21 mouse cellular contexts compared by ENCODE assay signal in genomic region chr16:96085597-96085996, GRCm38 (mm10). TPM values are rescaled to one million over a fixed set of nuclear protein-coding genes. Genes with fewer than 3 reads are reported as not detected.
A peak's percentile ranks its signal among the peaks of the same experiment; 100 is the strongest.
DNase-seq lines count a peak whose midpoint lies in the region; ATAC-seq and TF ChIP-seq lines count a peak whose summit lies in the region.
"Had no signal": no experiment of that assay in that cellular context is flagged by ENCODE, and none has a peak within 500 bp of the region (broad histone marks: within the 10 kb centered on the region; RNA-seq: fewer than 3 reads in every experiment).

No protein-coding gene starts in this region.

- H3K9me3 ChIP-seq in midbrain, embryonic 16.5 days (replicated peaks; ENCODE audit: control insufficient read depth, low read length, poor library complexity, severe bottlenecking): no peaks in the 10 kb centered on the region
- no peaks in the 10 kb centered on the region for H3K9me3 ChIP-seq in midbrain, postnatal 0 days (ENCODE audit: low read length)
- H3K9me3 ChIP-seq in stomach, postnatal 0 days (ENCODE audit: control insufficient read depth, low read length): no peaks in the 10 kb centered on the region
- H3K9me3 ChIP-seq: embryonic facial prominence, embryonic 12.5 days; hindbrain, embryonic 13.5 days; kidney, embryonic 15.5 days; neural tube, embryonic 13.5 days had no signal

- ATAC-seq in midbrain, embryonic 16.5 days: no peak
- ATAC-seq in midbrain, postnatal 0 days (ENCODE audit: low FRiP score): no peak
- no peak for ATAC-seq in stomach, postnatal 0 days (ENCODE audit: low FRiP score, low TSS enrichment)
- ATAC-seq: forebrain, embryonic 16.5 days; intestine, embryonic 16.5 days had no signal

- H3K4me2 ChIP-seq in midbrain, embryonic 16.5 days (ENCODE audit: low read length): no peak overlapping the region
- H3K4me2 ChIP-seq in midbrain, postnatal 0 days (ENCODE audit: low read depth, low read length, poor library complexity, severe bottlenecking): no peak overlapping the region
- H3K4me2 ChIP-seq in stomach, postnatal 0 days (replicated peaks; ENCODE audit: low read depth): no peak overlapping the region
- H3K4me2 ChIP-seq: embryonic facial prominence, embryonic 12.5 days; hindbrain, embryonic 13.5 days; kidney, embryonic 15.5 days; liver, embryonic 11.5 days; lung, embryonic 14.5 days; neural tube, embryonic 13.5 days had no signal

- H3K36me3 ChIP-seq in midbrain, embryonic 16.5 days (ENCODE audit: control insufficient read depth, insufficient read depth, low read length): no peaks in the 10 kb centered on the region
- H3K36me3 ChIP-seq in midbrain, postnatal 0 days (ENCODE audit: insufficient read depth, low read length): no peaks in the 10 kb centered on the region; the same call in 1 of the 2 replicates
- no peaks in the 10 kb centered on the region for H3K36me3 ChIP-seq in stomach, postnatal 0 days (ENCODE audit: control insufficient read depth, insufficient read depth, low read length)
- H3K36me3 ChIP-seq: hindbrain, embryonic 13.5 days had no signal

- no peak for TF ChIP-seq EP300 in stomach, postnatal 0 days (optimal IDR thresholded peaks at IDR 0.05)

- H3K9ac ChIP-seq in midbrain, embryonic 16.5 days (ENCODE audit: low read depth, low read length): 0 out of 2 replicates have a peak overlapping the region, but pooled peaks have one; percentile 21
- H3K9ac ChIP-seq in midbrain, postnatal 0 days (replicated peaks; ENCODE audit: low read length, poor library complexity, severe bottlenecking): no peak overlapping the region
- no peak overlapping the region for H3K9ac ChIP-seq in stomach, postnatal 0 days (ENCODE audit: low read length)
- H3K9ac ChIP-seq: embryonic facial prominence, embryonic 12.5 days; hindbrain, embryonic 13.5 days; kidney, embryonic 15.5 days; lung, embryonic 14.5 days; neural tube, embryonic 13.5 days had no signal

- DNase-seq in midbrain, postnatal 0 days (ENCODE audit: low spot score): no peak
- peak; percentile 5 for DNase-seq in spleen, adult 12 weeks (ENCODE audit: low spot score)
- no peak for DNase-seq in stomach, postnatal 0 days (ENCODE audit: low spot score)
- DNase-seq in thymus, postnatal 4 days: peak; percentile 75
- DNase-seq in testis, postnatal 10 days (ENCODE audit: low spot score): no peak
- no peak for DNase-seq in urinary bladder, adult 2 months (ENCODE audit: low spot score)
- no peak for DNase-seq in ovary, postnatal 14 days (ENCODE audit: low spot score)
- DNase-seq: adrenal gland, adult 8-10 months; heart, adult 11 months; left cerebral cortex, postnatal 4 days; lung, embryonic 14.5 days; midbrain, embryonic 14.5 days; right cerebral cortex, postnatal 4 days had no signal

- H3K27ac ChIP-seq in midbrain, embryonic 16.5 days (ENCODE audit: low read length): no peak overlapping the region
- H3K27ac ChIP-seq in midbrain, postnatal 0 days (ENCODE audit: low read depth, low read length): no peak overlapping the region
- 0 out of 2 replicates have a peak overlapping the region, but pooled peaks have one; percentile 0 for H3K27ac ChIP-seq in stomach, postnatal 0 days (replicated peaks)
- H3K27ac ChIP-seq: embryonic facial prominence, embryonic 12.5 days; hindbrain, embryonic 13.5 days; kidney, embryonic 15.5 days; neural tube, embryonic 13.5 days had no signal

- no peak for TF ChIP-seq CTCF in midbrain, postnatal 0 days (IDR thresholded peaks at IDR 0.05)
- no peak for TF ChIP-seq CTCF in stomach, postnatal 0 days (IDR thresholded peaks at IDR 0.05; ENCODE audit: low read depth)

- peaks cover 16% of the 10 kb centered on the region for H3K4me1 ChIP-seq in midbrain, embryonic 16.5 days (ENCODE audit: control insufficient read depth, insufficient read depth, low read length)
- peaks cover 6% of the 10 kb centered on the region; the same call in 1 of the 2 replicates for H3K4me1 ChIP-seq in midbrain, postnatal 0 days (ENCODE audit: insufficient read depth, low read length)
- peaks cover 2% of the 10 kb centered on the region; the same call in 1 of the 2 replicates for H3K4me1 ChIP-seq in stomach, postnatal 0 days (replicated peaks; ENCODE audit: control insufficient read depth, insufficient read depth)

- no peak overlapping the region for H3K4me3 ChIP-seq in midbrain, embryonic 16.5 days (ENCODE audit: low read depth, low read length)
- H3K4me3 ChIP-seq in midbrain, postnatal 0 days (ENCODE audit: low read depth, low read length): no peak overlapping the region
- no peak overlapping the region for H3K4me3 ChIP-seq in stomach, postnatal 0 days (ENCODE audit: low read depth, low read length)
- H3K4me3 ChIP-seq: embryonic facial prominence, embryonic 12.5 days; hindbrain, embryonic 13.5 days; kidney, embryonic 15.5 days; neural tube, embryonic 13.5 days had no signal

- no peaks in the 10 kb centered on the region for H3K27me3 ChIP-seq in midbrain, embryonic 16.5 days (ENCODE audit: control insufficient read depth, insufficient read depth, low read depth, low read length)
- no peaks in the 10 kb centered on the region for H3K27me3 ChIP-seq in midbrain, postnatal 0 days (ENCODE audit: insufficient read depth, low read length)
- H3K27me3 ChIP-seq in stomach, postnatal 0 days (ENCODE audit: control insufficient read depth, insufficient read depth, low read length): no peaks in the 10 kb centered on the region
- H3K27me3 ChIP-seq: embryonic facial prominence, embryonic 12.5 days; hindbrain, embryonic 13.5 days; kidney, embryonic 15.5 days; neural tube, embryonic 13.5 days had no signal

RNA-seq across cellular contexts. Expression of gene Brwd1, which starts 3.3 kb away (rescaled TPM):
- polyA plus RNA-seq in midbrain, embryonic 16.5 days (2015; fragmentation: Nextera tagmentation; extraction: Ambion mirVana): 264 and 288 TPM in 2 replicates
- 151 and 186 TPM in 2 replicates for total RNA-seq in midbrain, postnatal 0 days (2014; rRNA removed)
- polyA plus RNA-seq in midbrain, postnatal 0 days (2015; fragmentation: Nextera tagmentation; extraction: Ambion mirVana): 169 and 173 TPM in 2 replicates
- polyA plus RNA-seq in stomach, postnatal 0 days (2015; fragmentation: Nextera tagmentation; extraction: Ambion mirVana): 29.1 and 31.6 TPM in 2 replicates
- 47.4 and 50.1 TPM in 2 replicates for polyA plus RNA-seq in urinary bladder, adult 2 months (2012; rRNA removed)

RNA-seq across cellular contexts. Expression of gene Hmgn1, which starts 41.9 kb away (rescaled TPM):
- polyA plus RNA-seq in midbrain, embryonic 16.5 days (2015; fragmentation: Nextera tagmentation; extraction: Ambion mirVana): 304 and 377 TPM in 2 replicates
- 106 and 119 TPM in 2 replicates for total RNA-seq in midbrain, postnatal 0 days (2014; rRNA removed)
- 184 and 202 TPM in 2 replicates for polyA plus RNA-seq in midbrain, postnatal 0 days (2015; fragmentation: Nextera tagmentation; extraction: Ambion mirVana)
- polyA plus RNA-seq in stomach, postnatal 0 days (2015; fragmentation: Nextera tagmentation; extraction: Ambion mirVana): 334 and 365 TPM in 2 replicates
- polyA plus RNA-seq in urinary bladder, adult 2 months (2012; rRNA removed): 178 and 181 TPM in 2 replicates

RNA-seq across cellular contexts. Expression of gene Wrb, which starts 59.6 kb away (rescaled TPM):
- 242 and 245 TPM in 2 replicates for polyA plus RNA-seq in midbrain, embryonic 16.5 days (2015; fragmentation: Nextera tagmentation; extraction: Ambion mirVana)
- total RNA-seq in midbrain, postnatal 0 days (2014; rRNA removed): 190 and 218 TPM in 2 replicates
- 212 and 228 TPM in 2 replicates for polyA plus RNA-seq in midbrain, postnatal 0 days (2015; fragmentation: Nextera tagmentation; extraction: Ambion mirVana)
- polyA plus RNA-seq in stomach, postnatal 0 days (2015; fragmentation: Nextera tagmentation; extraction: Ambion mirVana): 29.9 and 33.1 TPM in 2 replicates
- 38.2 and 51.0 TPM in 2 replicates for polyA plus RNA-seq in urinary bladder, adult 2 months (2012; rRNA removed)

Comparison
In these comparisons a context has a peak if more than half of its experiments do, and no peak if none do; other contexts are left out.
1. DNase-seq: peak in spleen, adult 12 weeks (single experiment) and thymus, postnatal 4 days (single experiment); none in midbrain, postnatal 0 days (single experiment), stomach, postnatal 0 days (single experiment), testis, postnatal 10 days (single experiment), urinary bladder, adult 2 months (single experiment) and ovary, postnatal 14 days (single experiment).